Mouse (Mus musculus) forebrain, embryonic 12.5 days (tissue): Measurements from ENCODE around the gene Cryzl2. TPM values are rescaled to one million over a fixed set of nuclear protein-coding genes. Genes with fewer than 3 reads are reported as not detected.

Experiments used
- ATAC-seq: fragments of 200-750 bp; cut with Nextera tagmentation; 2 replicates; pipeline ENCODE4 v1.8.0; 2017; ENCODE audit warnings: moderate TSS enrichment; ENCODE audit not compliant: low FRiP score
- H3K27ac ChIP-seq: fragments of 300-500 bp; sonication (generic); 2 replicates; pipeline ENCODE4 v1.5.1; 2016; ENCODE audit warnings: mild to moderate bottlenecking
- H3K27me3 ChIP-seq: fragments of 300-500 bp; sonication (generic); 2 replicates; pipeline ENCODE4 v1.6.1; 2016; ENCODE audit warnings: mild to moderate bottlenecking
- H3K36me3 ChIP-seq: fragments of 300-500 bp; sonication (generic); replicated peaks from 2 replicates; pipeline ENCODE4 v1.6.1; 2016; ENCODE audit warnings: mild to moderate bottlenecking
- H3K4me1 ChIP-seq: fragments of 300-500 bp; sonication (generic); 2 replicates; pipeline ENCODE4 v1.6.1; 2016
- H3K4me2 ChIP-seq: fragments of 300-500 bp; sonication (generic); 2 replicates; pipeline ENCODE4 v1.6.1; 2016; ENCODE audit warnings: mild to moderate bottlenecking, moderate library complexity
- H3K4me3 ChIP-seq: fragments of 300-500 bp; sonication (generic); replicated peaks from 2 replicates; pipeline ENCODE4 v1.5.1; 2016; ENCODE audit warnings: mild to moderate bottlenecking
- H3K9ac ChIP-seq: fragments of 300-500 bp; sonication (generic); 2 replicates; pipeline ENCODE4 v1.6.1; 2016; ENCODE audit warnings: mild to moderate bottlenecking
- H3K9me3 ChIP-seq: fragments of 300-500 bp; sonication (generic); 2 replicates; pipeline ENCODE4 v1.6.1; 2016
- WGBS: fragments of 180-500 bp; shearing (Covaris S2); methylation state at CpG from one replicate; pipeline ENCODE4 v1.1.7; 2016; 5-methylcytosine and 5-hydroxymethylcytosine counted together
- polyA plus RNA-seq: library from polyadenylated mRNA; unstranded; fragments of >200 nt; fragmentation: Nextera tagmentation; extraction: Ambion mirVana; gene quantifications from 2 replicates; pipeline ENCODE4 v1.2.1, GENCODE M21; 2016

The Cryzl2 gene
- polyA plus RNA-seq, 1 experiment from 2014 or later, result 6.7 TPM

DNA sequence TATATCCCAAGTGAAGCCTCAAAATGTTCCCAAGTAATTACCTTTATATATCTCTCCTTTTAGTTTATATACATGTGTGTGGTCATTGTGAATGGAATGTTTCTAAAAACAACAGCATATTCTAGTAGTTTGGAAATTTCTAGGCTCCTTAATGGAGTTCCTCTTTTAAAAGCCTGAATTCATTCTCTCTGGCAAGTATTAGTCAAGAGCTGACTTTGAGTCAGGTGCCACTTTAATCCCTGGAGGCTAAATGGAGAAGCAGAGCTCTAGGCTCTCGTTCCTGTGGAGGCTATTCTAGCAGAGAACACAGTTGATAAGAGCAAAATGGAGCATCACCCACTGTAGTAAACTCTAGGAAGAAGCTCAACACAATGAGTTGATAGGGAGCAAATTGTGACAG lies 31.4 kb upstream of the Cryzl2 start:
- H3K4me1 ChIP-seq, result peaks cover 4% of the 10 kb centered on the region
- H3K9ac ChIP-seq, result no peak overlapping the region
- no peak overlapping the region for H3K27ac ChIP-seq
- H3K9me3 ChIP-seq, result no peaks in the 10 kb centered on the region
- no peaks in the 10 kb centered on the region for H3K27me3 ChIP-seq
- no peak for ATAC-seq
- H3K4me2 ChIP-seq, result no peak overlapping the region
- WGBS, result 73% methylated on average over 1 of the region's 1 CpGs
- H3K36me3 ChIP-seq, result no peaks in the 10 kb centered on the region
- H3K4me3 ChIP-seq, result no peak overlapping the region

DNA sequence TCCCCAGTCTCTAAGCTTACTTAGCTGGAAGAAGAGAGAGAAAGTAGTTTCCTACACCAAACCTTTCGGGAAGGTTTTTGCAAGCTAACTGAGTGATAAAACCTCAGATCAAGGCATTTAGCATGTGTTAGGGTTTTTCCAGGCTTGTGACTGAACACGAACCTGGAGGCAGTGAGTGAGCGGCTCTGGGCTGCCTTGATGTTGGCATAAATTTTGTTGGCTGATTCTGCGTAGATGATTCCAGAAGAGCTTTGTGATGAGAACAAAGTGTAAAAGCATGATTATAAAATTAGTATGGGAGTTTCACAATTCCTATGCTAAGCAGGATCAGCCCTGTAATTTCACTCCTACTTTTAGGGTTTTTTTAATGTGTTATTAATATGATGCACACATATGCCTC lies 30.8 kb upstream of the Cryzl2 start:
- H3K4me1 ChIP-seq, result peaks cover 4% of the 10 kb centered on the region
- 93% methylated on average over 4 of the region's 4 CpGs for WGBS
- H3K4me3 ChIP-seq, result no peak overlapping the region
- no peak overlapping the region for H3K9ac ChIP-seq
- ATAC-seq, result no peak
- no peaks in the 10 kb centered on the region for H3K27me3 ChIP-seq
- no peaks in the 10 kb centered on the region for H3K36me3 ChIP-seq
- no peak overlapping the region for H3K27ac ChIP-seq
- no peak overlapping the region for H3K4me2 ChIP-seq
- no peaks in the 10 kb centered on the region for H3K9me3 ChIP-seq

DNA sequence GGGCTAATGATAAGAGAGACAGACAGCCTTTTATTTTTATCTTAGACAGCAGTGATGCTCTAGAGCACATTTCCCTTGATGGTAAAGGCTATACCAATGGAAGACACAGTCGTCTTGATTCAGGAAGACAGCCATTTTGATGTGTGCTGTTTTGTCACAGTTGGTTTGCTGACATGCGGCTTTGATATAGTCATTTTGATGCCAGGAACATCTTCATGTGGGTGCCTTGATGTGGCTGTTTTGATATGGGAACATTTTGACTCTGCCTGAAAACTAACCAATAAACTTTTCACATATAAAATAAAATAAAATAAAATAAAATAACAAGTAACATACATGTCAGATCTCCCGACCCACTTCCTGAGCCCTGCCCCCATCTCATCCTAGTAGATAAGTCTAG lies 30.0 kb upstream of the Cryzl2 start:
- H3K4me1 ChIP-seq, result peaks cover 4% of the 10 kb centered on the region
- H3K4me3 ChIP-seq, result no peak overlapping the region
- no peak overlapping the region for H3K9ac ChIP-seq
- H3K4me2 ChIP-seq, result no peak overlapping the region
- no peaks in the 10 kb centered on the region for H3K9me3 ChIP-seq
- no peaks in the 10 kb centered on the region for H3K36me3 ChIP-seq
- H3K27ac ChIP-seq, result no peak overlapping the region
- no peak for ATAC-seq
- H3K27me3 ChIP-seq, result no peaks in the 10 kb centered on the region; the same call in 1 of the 2 replicates
- 92% methylated on average over 3 of the region's 3 CpGs for WGBS

DNA sequence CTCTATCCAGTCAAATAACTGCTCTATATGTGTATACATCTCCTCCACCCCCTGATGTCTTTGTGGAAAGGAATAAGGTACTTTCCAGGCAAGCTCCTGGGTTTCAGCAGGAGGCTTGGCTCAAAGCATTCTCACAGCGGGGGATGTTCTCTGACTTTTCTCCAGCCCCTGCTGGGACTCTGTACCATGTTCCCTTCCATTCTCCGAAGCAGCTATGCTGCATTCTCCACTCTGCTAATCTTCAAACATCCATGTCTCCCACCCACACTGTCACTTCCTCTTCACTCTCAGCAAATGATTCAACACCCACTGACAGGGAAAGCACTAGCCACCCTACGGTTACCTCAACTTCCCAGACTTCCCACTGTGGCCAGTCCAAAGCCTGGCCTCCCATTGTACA lies 25.1 kb upstream of the Cryzl2 start:
- Histone ChIP-seq H3K9me3 (no peaks in the 10 kb centered on the region), H3K4me3 (no peak overlapping the region), H3K27ac (no peak overlapping the region), H3K27me3 (no peaks in the 10 kb centered on the region; the same call in 1 of the 2 replicates), H3K36me3 (no peaks in the 10 kb centered on the region), H3K4me2 (no peak overlapping the region), H3K4me1 (no peaks in the 10 kb centered on the region), H3K9ac (no peak overlapping the region)
- WGBS, result 38% methylated on average over 3 of the region's 3 CpGs
- ATAC-seq, result no peak

DNA sequence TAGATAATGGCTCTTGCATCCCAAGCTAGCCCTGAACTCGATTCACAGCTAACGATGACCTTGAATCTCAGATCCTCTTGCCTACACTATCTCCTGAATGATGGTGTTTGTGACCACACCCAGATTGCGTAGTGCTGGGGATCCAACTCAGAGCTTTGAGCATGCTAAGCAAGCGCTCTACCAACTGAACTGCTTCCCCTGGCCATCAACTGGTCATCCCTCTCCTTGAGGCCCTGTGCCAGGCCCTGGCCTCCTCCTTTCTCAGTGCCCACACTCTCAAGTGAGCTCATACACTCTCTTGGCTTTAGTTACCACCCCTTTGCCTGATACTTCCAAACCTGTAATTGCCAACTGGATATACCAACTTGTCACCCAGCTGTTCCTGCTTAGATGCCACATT lies 24.0 kb upstream of the Cryzl2 start:
- no peak overlapping the region for H3K4me2 ChIP-seq
- H3K4me1 ChIP-seq, result peaks cover 4% of the 10 kb centered on the region
- no peaks in the 10 kb centered on the region for H3K9me3 ChIP-seq
- no peaks in the 10 kb centered on the region; the same call in 1 of the 2 replicates for H3K27me3 ChIP-seq
- 91% methylated on average over 4 of the region's 4 CpGs for WGBS
- no peak for ATAC-seq
- H3K9ac ChIP-seq, result no peak overlapping the region
- no peak overlapping the region for H3K27ac ChIP-seq
- H3K4me3 ChIP-seq, result no peak overlapping the region
- no peaks in the 10 kb centered on the region for H3K36me3 ChIP-seq

GRCm38 (mm10) chr1:157435926-157436325 lies 22.5 kb upstream of the Cryzl2 start:
- H3K4me3 ChIP-seq, result no peak overlapping the region
- H3K4me2 ChIP-seq, result no peak overlapping the region
- H3K36me3 ChIP-seq, result no peaks in the 10 kb centered on the region
- no peak overlapping the region for H3K9ac ChIP-seq
- H3K9me3 ChIP-seq, result no peaks in the 10 kb centered on the region
- WGBS, result 96% methylated on average over 6 of the region's 6 CpGs
- H3K27ac ChIP-seq, result no peak overlapping the region
- no peaks in the 10 kb centered on the region; the same call in 1 of the 2 replicates for H3K27me3 ChIP-seq
- peaks cover 19% of the 10 kb centered on the region for H3K4me1 ChIP-seq
- no peak for ATAC-seq

GRCm38 (mm10) chr1:157438290-157438689 lies 20.1 kb upstream of the Cryzl2 start:
- Histone ChIP-seq H3K27ac (no peak overlapping the region), H3K4me2 (no peak overlapping the region), H3K4me3 (no peak overlapping the region), H3K27me3 (no peaks in the 10 kb centered on the region; the same call in 1 of the 2 replicates), H3K4me1 (peaks cover 37% of the 10 kb centered on the region), H3K9me3 (no peaks in the 10 kb centered on the region), H3K9ac (no peak overlapping the region), H3K36me3 (no peaks in the 10 kb centered on the region)
- 93% methylated on average over 2 of the region's 2 CpGs for WGBS
- ATAC-seq, result no peak

DNA sequence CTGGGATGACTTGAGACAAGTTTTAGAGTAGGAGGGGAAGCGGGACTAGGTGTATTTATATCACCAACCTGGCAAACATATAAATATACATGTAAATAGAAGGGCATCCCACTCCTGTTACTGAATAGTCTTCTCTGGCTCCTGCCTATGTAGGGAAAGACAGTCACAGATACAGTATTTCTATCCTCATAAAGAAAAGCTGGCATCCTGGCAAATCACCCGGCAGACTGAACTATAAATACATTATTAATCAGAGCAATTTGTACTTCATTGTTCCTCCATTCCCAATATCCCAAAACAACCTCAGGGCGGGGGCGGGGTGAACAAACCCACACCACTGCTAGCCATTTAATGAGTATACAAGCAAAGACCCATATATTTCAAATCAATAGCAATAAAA lies 19.3 kb upstream of the Cryzl2 start:
- 84% methylated on average over 4 of the region's 4 CpGs for WGBS
- no peaks in the 10 kb centered on the region for H3K9me3 ChIP-seq

DNA sequence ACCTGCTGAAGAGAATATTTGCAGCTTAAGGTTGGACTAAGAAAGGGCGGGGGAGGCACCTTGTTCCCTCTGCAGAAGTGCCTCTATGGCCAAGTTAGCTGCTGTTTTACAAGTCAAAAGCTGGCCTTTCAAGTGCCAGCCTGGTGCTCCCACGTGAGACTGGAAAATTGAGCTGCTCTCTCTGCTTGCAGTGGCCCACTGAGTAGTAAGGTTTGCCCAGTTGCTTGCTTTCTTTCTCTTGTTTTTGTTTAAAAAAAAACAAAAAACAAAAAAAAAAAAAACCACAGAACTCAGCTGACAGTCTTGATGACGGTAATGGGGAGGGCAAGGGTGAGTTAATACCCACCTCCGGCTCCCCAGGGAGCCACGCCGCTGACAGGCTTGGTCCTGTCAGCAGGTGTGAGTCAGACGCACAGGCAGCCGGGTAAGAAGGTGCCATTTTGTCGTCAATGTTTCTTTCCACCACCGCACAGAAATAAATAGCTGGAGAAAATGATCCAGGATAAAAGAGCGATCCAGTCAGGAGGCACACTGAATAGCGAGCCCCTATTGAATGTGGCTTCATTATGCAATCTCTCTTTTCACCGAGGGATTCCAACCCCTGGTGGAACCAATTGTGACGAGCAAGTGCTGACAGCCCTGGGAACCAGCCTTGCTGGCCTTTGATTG lies 18.3 kb upstream of the Cryzl2 start:
- Histone ChIP-seq H3K9ac (no peak overlapping the region), H3K4me1 (peaks cover 55% of the 10 kb centered on the region), H3K4me2 (peak overlapping the region; percentile 41), H3K9me3 (no peaks in the 10 kb centered on the region), H3K27ac (peak overlapping the region; percentile 89), H3K4me3 (no peak overlapping the region), H3K27me3 (no peaks in the 10 kb centered on the region), H3K36me3 (no peaks in the 10 kb centered on the region)
- WGBS, result under 1% methylated on average over 14 of the region's 14 CpGs
- peak; percentile 81 for ATAC-seq

More for the DNA sequence above, 19.3 kb upstream of the Cryzl2 start:
- Histone ChIP-seq H3K27ac (peak overlapping the region; percentile 89), H3K4me3 (no peak overlapping the region), H3K4me2 (no peak overlapping the region), H3K9ac (no peak overlapping the region), H3K27me3 (no peaks in the 10 kb centered on the region), H3K4me1 (peaks cover 45% of the 10 kb centered on the region), H3K36me3 (no peaks in the 10 kb centered on the region)
- ATAC-seq, result no peak

DNA sequence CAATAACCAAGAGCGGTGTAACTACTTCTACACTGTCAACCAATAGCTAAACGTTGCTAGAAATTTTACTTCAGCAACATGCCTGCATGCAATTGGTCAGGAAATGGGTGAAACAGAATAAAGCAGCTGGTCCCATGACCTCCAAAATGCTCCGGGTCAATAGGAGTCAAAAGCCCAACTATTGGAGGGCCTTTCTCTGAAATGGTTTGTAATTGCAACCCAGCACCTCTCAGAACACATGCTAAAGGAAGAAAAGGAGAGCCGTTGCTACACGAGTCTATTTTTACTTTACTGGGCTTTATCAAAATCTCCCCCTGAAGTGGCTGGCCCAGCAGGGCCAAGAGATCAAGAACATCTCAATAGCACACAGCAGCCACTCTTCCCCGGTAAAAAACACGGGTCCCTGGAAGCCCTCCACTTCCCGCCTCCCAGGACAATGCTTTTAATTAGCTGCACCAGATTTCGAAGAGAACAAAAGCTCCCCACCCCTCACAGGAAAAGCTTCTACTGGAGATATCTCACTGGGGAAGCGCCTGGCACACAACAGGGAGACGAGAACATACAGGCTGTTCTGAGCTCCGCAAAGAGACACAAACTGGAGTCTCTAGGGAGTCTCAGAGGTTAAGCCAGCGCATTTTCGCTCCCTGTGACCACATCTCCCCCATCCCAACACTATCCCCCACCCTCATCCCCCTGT lies 15.2 kb upstream of the Cryzl2 start:
- H3K9ac ChIP-seq, result peak overlapping the region; percentile 38
- H3K4me3 ChIP-seq, result no peak overlapping the region
- peaks cover 10% of the 10 kb centered on the region; the same call in 1 of the 2 replicates for H3K27me3 ChIP-seq
- peaks cover 73% of the 10 kb centered on the region for H3K4me1 ChIP-seq
- H3K36me3 ChIP-seq, result no peaks in the 10 kb centered on the region
- 8% methylated on average over 14 of the region's 14 CpGs for WGBS
- H3K4me2 ChIP-seq, result peak overlapping the region; percentile 21
- H3K9me3 ChIP-seq, result no peaks in the 10 kb centered on the region
- peak; percentile 9; the same call in 1 of the 2 replicates for ATAC-seq
- peak overlapping the region; percentile 77 for H3K27ac ChIP-seq

DNA sequence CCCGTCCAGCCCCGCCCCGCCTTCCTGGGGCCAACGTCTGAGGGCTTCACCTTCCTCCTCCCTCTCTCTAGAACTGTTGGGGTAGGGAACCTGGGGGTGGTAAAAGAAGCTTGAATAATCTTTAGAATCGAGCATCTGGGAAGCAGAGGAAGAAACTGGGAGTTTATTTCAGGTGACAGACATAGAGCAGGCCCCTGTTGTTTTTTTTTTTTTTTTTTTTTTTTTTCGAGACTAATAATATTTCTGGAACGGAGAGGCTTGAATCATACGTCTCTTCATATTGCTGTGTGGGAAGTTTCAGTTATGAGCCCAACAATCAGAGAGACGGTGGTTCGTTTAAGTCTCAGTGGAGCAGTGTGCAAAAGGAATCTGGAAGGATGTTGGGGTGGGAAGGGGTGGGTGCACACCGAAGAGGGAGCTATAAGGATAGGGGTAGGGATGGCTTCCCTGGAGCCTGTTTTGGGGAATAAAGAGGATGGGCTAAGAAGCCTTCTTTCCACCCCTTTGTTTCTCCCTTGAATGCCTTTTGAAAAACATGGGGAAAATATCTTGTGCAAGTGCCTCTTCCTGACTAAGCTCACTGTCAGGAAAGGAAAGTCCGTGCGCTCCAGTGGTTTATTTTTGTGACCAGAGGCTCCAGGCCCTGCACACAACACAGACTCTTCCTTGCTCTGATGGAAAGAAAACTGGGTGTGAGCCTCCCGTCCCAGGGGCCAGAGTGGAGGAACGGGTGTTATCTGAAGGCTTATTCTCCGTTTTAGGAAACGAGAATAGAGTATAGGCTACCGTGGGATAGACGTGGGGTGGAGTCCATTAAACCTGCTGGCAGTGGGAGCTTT lies 14.4 kb upstream of the Cryzl2 start:
- 13% methylated on average over 19 of the region's 19 CpGs for WGBS
- H3K27ac ChIP-seq, result peak overlapping the region; percentile 77
- peaks cover 80% of the 10 kb centered on the region for H3K4me1 ChIP-seq

DNA sequence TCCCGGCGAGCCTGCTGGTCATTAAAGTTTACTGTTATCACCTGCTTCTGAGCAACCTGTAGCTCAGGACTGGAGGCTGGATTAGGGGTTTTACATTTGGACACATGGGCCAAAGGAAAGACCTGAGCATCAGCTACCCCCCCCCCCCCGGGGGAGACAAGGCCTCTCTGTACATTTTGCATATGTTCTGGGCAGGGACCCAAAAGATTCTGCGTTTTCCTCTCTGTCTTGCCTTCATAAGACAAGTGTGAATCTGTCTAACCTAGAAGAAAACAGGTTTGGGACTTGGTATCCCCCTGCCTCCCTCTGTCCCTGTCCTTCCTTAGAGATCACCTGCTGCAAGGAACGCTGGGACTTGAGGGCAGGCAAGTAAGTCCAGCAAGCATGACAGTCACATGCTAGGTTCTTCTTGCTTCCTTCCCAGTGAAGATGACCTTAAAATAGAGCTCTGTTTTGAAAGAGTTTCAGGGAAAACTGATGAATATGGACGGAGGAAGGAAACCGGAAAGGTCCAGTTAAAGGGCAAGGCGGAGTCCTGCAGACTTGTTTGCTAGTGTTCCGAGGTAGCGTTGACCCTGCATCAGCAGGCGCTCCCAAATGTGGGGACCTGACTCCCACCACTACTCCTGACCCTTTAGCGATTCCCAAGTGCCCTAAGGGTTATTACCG lies 13.6 kb upstream of the Cryzl2 start:
- H3K9ac ChIP-seq, result no peak overlapping the region
- ATAC-seq, result no peak
- H3K4me2 ChIP-seq, result no peak overlapping the region
- H3K27me3 ChIP-seq, result peaks cover 21% of the 10 kb centered on the region
- no peaks in the 10 kb centered on the region for H3K36me3 ChIP-seq
- peaks cover 78% of the 10 kb centered on the region for H3K4me1 ChIP-seq
- H3K4me3 ChIP-seq, result no peak overlapping the region
- H3K9me3 ChIP-seq, result no peaks in the 10 kb centered on the region
- 56% methylated on average over 13 of the region's 13 CpGs for WGBS
- H3K27ac ChIP-seq, result peak overlapping the region; percentile 66

More for the DNA sequence above, 14.4 kb upstream of the Cryzl2 start:
- no peak overlapping the region for H3K4me3 ChIP-seq
- no peaks in the 10 kb centered on the region for H3K9me3 ChIP-seq
- peaks cover 15% of the 10 kb centered on the region; the same call in 1 of the 2 replicates for H3K27me3 ChIP-seq
- H3K4me2 ChIP-seq, result peak overlapping the region; percentile 21
- no peaks in the 10 kb centered on the region for H3K36me3 ChIP-seq
- H3K9ac ChIP-seq, result peak overlapping the region; percentile 38
- ATAC-seq, result no peak
